Mouse (Mus musculus) myocyte (in vitro differentiated cells): ENCODE results near the gene Ctdsp2.

ENCODE experiments used
- CEBPB ChIP-seq: IDR thresholded peaks from 2 replicates; pipeline ENCODE4 v1.6.1; 2011; ENCODE audit warnings: mild to moderate bottlenecking, moderate library complexity; ENCODE audit not compliant: poor library complexity, insufficient read depth, severe bottlenecking
- MAX ChIP-seq: IDR thresholded peaks from one replicate; pipeline ENCODE4 v1.6.1; 2011; ENCODE audit warnings: low read depth, mild to moderate bottlenecking, control low read depth
- MYOD1 ChIP-seq, 3 experiments: IDR thresholded peaks; one replicate each; pipeline ENCODE4 v1.6.1; 2011; ENCODE audit warnings: control low read depth in 2 of 3, low read depth in 2 of 3, mild to moderate bottlenecking in 2 of 3, moderate library complexity in 1 of 3; ENCODE audit not compliant: insufficient read length in 2 of 3, control insufficient read depth in 1 of 3
- POLR2A ChIP-seq: IDR thresholded peaks from one replicate; pipeline ENCODE4 v1.6.1; 2011; ENCODE audit warnings: low read depth, mild to moderate bottlenecking, control low read depth, moderate library complexity; ENCODE audit not compliant: insufficient read length
- POLR2AphosphoS2 ChIP-seq: IDR thresholded peaks from one replicate; pipeline ENCODE4 v1.6.1; 2011; ENCODE audit warnings: low read depth, control low read depth; ENCODE audit not compliant: insufficient read length
- TCF12 ChIP-seq: IDR thresholded peaks from one replicate; pipeline ENCODE4 v1.6.1; 2011; ENCODE audit warnings: mild to moderate bottlenecking, control low read depth; ENCODE audit not compliant: poor library complexity, insufficient read depth, severe bottlenecking
- TCF3 ChIP-seq: IDR thresholded peaks from one replicate; pipeline ENCODE4 v1.6.1; 2011; ENCODE audit warnings: low read depth, control low read depth; ENCODE audit not compliant: insufficient read length

DNA sequence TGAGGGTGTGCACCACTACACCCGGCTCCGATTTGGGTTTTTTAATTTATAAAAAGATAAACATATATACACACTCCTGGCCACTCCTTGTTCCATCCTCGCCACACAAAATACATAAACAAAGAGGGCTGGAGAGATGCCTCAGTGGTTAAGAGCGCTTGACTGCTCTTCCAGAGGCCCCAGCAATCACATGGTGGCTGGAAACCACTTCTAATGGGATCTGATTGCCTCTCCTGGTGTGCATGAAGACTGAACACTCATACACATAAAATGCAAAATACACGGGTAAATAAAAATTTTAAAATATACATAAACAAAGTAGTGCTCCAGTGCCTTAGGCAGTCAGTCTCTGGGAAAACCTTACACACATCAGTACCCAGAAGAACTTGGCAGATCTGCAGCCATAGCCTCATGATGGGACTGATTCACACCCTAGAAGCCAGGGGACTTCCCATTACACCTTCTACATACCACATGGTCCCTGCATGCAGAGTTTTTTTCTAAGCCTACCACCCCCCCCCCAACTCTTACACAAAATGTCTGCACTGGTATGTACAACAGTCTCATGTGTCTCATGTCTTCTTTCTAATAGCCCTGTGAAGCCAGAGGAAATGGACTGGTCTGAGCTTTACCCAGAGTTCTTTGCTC lies 64.1 kb downstream of the Ctdsp2 start:
- TF ChIP-seq POLR2A (no peak), TCF12 (no peak), MAX (no peak), MYOD1 (IDR thresholded peaks at IDR 0.05; ENCODE audit: control insufficient read depth in 1 of 3, insufficient read length in 2 of 3, low read depth in 2 of 3) (no peak), TCF3 (no peak), CEBPB (no peak), POLR2AphosphoS2 (no peak)
